Mouse (Mus musculus) megakaryocyte, embryonic 14.5 days (primary cell): ENCODE data around the gene Rccd1.

Experiments used
- FLI1 ChIP-seq: IDR thresholded peaks from 2 replicates; pipeline ENCODE4 v1.6.1; 2012; ENCODE audit warnings: low read length, inconsistent platforms, mixed read lengths
- GATA1 ChIP-seq: IDR thresholded peaks from 3 replicates; pipeline ENCODE4 v1.6.1; 2012; ENCODE audit warnings: mixed read lengths, low read length, inconsistent platforms, borderline replicate concordance

- no peak for TF ChIP-seq GATA1
- TF ChIP-seq FLI1 = no peak
These were observed 918 bp downstream of the Rccd1 start for GRCm38 (mm10) chr7:80323336-80323735.
